Mouse (Mus musculus): Measurements from ENCODE around the gene Fbxo36.

Fbxo36 gene

DNA sequence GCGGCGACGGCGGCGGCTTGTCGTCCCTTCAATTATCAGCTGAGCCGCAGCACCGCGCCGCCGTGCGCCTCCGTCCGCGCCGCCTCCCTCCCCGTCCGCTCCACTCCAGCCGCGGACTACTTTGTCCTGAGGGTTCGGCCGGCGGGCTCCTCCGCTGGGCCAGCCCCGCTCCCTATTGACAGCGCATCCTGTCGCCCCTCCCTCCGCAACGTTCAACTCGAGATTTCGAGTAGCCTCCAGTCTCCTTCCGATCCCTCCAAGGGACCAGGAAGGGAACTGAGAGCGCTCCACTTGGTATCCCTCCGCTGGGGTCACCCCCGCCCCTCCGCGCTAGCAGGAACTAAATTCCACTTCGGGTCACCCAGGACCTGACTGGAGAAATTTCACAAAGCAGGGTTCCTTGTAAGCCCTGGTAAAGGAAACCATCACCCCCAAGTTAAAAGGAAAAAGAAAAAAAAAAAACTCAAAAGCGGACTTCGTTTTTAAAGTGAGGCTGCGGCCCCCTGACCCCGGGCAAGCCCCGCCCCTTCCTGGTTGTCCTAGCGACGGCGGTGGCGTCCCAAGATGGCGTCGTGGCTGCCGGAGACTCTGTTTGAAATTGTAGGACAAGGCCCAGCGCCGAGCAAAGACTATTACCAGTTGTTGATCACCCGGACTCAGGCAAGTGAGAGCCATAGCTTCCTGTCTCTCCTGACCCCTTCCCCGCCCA lies at the start of gene Fbxo36:
Fbxo36 (plus strand) TSS at position 533 of the 709 bp plus-strand sequence.
- peak; percentile 98 for DNase-seq (ENCODE audit: low read depth, low spot score)

DNA sequence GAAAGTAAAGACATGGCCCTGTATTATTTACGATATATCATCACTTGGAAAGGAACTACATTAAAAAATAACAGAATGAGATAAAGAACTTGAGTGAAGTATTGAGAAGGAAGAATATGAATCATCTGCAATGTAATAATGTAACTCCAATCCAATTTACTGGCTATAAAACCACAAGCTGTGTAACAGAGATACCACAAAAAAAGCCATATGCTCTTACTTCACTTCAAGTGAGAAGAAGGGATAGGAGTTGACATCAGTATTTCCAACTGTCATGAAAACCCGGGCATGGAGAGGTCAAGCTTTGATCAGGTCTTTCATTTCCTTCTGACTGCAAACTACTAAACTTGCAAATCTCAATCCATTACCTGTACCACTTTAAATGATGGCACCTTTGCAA lies 48.2 kb upstream of the Fbxo36 start:
- DNase-seq (ENCODE audit: low read depth, low spot score), result no peak

DNA sequence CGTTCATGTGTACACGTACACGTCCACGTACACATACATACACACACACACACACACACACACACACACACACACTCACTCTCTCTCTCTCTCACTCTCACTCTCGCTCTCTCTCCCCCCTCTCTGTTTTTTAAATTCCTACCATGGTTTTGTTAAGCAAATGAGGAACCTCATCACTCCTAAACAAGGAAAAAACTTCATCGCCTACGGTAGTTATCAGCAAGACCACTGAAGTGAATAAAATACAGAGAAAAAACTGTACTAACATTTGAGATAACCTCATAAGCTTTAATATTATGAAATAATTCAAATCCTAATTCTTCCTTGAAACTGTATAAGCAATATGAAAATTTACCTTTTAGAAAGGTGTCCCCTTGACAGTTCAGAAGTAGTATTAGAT lies 44.3 kb upstream of the Fbxo36 start:
- no peak for DNase-seq (ENCODE audit: low read depth, low spot score)

DNA sequence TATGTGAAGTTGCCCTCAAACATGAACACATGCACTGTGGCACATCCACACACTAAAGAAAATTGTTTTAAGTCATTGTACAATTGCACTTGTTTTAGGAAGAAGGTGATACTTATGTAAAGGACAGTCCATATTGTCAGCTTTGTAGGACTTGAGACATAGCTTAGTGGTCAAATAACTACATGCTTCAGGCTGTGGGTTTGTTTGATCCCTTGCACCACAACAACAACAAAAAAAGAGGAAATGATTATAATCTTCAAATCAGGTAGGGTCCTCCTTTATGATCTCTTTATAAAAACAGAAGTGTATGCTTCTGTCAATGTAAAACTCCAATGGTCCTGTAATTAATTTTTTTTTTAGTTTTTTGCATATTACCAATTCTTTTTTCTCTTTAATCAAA lies 40.5 kb upstream of the Fbxo36 start:
- no peak for DNase-seq (ENCODE audit: low read depth, low spot score)

DNA sequence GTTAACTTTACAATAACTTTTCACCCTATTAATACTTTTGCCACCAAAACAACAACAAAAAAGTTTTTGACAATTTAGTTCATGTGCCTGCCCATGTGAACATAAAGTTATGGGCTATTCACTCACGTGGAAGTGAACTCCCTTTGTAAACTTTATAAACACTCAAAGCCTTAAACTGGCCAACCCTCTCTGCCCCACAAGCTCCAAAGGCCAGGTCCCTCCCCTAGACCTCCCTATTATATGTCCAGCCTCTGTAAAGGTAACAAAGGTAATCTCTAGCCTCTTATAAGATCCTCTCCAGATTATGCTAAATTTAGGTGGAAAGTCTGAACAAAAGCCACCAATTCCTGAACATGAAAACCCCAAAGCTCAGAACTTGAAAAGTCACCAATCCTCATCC lies 35.9 kb upstream of the Fbxo36 start:
- no peak for DNase-seq (ENCODE audit: low read depth, low spot score)

DNA sequence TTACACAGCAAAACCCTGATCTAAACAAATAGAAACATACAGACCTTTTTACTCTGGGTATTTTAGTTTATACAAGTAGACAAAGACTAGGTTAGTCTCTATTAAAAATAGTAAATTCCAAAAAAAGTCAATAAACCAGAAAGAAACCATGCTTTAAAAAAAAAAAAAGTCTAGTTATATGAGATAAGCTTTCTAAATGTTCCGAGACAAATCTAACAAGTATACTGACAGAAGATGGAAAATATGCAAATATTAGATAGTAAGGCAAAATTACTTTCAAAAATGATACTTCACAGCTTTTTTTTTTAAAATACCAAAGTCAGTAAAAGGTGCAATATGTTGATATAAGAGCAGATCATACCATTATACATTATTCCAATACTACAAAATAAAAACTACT lies 22.0 kb upstream of the Fbxo36 start:
- no peak for DNase-seq (ENCODE audit: low read depth, low spot score)

DNA sequence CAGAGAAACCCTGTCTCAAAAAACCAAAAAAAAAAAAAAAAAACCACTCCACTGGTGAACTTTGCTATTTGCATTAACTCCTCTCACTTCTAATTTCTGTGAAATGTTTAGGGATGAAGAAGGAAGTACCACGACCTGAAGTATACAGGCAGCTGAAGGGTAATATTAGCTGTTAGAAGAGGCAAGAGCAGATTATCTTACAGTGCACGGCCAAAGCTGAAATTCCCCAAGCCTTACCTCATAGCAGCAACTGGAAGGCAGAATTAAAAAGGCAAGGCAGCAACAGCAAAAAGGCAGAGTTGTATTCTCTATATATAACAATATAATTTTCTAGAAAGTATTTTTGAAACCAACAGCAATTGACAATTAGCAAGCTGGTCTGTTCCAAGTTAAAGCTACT lies 14.6 kb upstream of the Fbxo36 start:
- DNase-seq (ENCODE audit: low read depth, low spot score), result no peak

DNA sequence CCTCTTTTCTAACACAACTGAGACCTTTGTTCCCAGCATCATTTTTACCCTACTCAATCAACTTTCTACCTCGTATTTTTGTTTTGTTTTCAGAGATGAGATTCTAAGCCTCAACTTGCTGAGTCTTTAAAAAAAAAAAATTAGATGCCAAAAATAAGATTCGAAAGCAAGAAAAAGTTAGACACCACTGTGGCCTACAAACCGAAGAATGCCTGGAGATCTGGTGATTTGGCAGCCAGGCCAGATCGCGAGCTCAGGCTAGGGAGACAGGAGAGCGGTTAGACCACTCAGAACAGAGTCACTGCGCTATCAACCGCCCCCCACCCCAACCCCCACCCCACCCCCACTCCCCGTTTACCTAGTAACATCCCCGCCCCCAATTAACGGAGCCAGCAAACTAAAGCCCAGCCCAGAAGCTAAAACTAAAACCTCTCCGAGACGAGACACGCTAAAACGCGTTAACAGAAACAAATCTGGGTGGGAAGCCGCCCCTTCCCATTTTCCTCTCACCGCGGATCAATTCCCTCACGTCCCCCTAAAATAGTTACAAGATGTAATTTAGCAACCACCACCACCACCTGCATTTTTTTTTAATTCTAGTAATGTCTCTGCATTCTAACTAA lies 2.0 kb upstream of the Fbxo36 start:
- DNase-seq (ENCODE audit: low read depth, low spot score), result peak; percentile 73

DNA sequence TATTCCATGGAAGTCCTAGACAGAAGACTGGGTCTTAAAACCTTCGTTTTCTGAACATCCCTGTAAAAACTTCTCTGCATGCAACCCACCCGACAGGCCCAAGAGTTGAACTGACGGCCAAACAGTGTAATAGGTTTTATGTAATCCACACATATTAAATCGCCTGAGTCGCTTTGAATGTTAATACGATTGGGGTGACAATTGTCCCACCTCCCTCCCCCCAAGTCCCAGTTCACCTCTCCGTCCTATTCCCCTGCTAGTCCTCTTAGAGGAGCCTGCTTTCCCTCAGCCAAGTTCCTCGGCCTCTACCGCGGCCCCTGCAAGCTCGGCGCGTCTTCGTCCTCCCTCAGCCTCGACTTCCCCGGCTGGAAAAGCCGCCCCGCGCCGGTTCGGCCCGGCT lies 1.5 kb upstream of the Fbxo36 start:
- DNase-seq (ENCODE audit: low read depth, low spot score), result no peak

DNA sequence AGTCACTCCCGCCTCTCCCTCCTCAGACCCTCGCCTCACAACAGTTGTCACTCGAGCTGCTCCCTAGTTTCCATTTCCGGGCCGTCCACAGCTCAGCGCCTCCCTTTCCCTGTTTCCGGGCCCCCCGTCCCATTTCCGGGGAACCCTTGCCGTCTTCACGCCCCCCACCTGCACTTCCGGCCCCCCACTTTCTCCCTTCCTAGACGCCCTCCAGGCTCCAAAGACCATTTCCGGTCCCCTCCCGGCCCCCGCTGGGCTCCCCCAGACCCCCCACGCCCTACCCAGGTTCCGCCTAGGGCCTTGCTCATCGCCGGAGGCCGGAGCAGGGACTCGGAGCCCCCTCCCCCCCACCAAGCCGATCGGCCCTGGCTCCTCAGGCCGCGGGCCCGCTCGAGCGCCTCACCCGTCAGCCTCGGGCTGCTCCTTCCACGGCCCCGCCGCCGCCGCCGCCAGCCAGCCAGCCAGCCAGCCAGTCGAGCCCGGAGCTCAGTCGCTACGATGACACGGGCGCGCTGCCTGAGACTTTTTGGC lies 955 bp upstream of the Fbxo36 start:
- peak; percentile 87 for DNase-seq (ENCODE audit: low read depth, low spot score)

DNA sequence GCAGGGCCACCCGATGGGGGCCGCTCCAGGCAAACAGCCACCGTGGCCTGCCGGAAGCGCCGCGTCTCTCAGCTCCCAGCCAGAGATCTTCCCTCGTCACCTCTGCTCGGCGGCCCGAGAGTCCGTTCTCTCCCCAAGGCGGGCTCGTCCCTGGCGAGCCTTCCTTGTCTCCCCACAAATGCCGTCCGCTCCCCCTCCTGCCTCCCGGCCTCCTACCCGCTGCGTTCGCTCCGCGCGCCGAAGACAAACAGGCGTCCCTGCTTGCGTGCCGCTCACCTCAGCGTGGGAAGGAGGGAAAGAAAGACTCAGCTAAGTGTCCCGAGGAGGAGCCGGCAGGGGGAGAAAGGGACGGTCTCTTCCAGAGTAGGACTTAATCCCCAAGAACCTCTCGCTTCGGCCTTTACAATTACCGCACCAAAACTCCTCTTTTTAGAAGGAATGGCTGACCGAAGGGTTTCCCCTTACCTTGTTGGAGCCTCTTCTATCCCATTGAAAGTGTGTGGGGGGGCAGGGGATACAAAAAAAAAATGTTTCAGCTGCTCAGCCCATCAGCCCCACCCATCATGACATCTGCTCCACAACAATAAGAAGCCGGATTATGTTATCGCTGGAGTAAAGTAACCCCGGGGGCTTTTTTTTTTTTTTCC lies 500 bp downstream of the Fbxo36 start, which contains the start of gene Trip12:
Trip12 (minus strand) TSS at position 499 of the 647 bp plus-strand sequence.
- DNase-seq (ENCODE audit: low read depth, low spot score), result peak; percentile 84

DNA sequence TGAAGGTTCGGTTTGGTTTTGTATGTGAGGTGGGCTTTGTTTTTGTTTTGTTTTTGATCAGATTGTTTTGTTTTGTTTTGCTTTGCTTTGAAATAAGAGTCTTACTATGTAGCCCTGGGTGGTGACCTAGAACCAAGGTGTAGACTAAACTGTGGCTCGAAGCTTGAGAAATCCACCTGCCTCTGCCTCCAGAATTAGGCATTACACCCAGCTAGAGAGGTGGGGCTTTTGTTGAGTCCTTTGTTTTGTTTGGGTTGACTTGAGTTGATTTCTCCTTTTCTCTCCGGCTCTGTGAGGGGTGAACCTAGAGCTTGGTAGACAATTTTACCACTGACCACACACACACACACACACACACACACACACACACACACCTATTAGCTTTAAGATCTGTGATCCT lies 1.4 kb downstream of the Fbxo36 start:
- DNase-seq (ENCODE audit: low read depth, low spot score), result peak; percentile 69

DNA sequence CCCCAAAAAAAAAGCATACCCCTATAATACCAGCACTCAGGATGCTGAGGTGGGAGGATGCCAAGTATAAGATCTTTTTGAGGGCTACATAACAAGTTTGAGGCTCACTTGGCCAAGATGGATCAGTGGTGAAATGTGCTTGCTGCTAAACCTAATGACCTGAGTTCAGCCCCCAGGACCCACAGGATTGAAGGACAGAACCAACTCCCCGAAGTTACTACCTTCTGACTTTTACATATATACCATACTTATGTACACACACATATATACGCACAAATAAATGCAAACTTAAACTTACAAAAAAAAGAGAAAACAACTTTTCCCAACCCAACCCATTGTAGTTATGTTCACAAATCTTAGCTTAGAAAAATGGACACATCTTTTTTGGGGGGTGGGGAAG lies 3.7 kb downstream of the Fbxo36 start:
- DNase-seq (ENCODE audit: low read depth, low spot score), result no peak

DNA sequence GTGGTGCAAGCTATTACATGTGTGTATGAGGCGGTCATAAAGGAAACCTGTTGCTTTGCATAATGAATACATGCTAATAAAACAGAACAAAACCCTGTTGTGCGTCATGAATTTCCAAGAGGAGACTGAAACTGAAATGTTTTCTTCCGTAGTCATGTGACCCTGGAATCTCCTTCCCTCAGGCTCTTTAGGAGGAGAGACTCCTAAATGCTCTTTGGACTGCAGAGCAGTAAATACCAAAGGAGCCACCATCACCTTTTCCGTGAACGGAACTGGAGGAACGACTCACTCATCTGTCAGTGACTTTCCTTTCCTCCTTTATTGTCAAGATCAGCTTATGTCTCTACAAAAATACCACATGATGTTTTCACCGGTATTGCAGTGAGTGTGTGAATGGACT lies 8.1 kb downstream of the Fbxo36 start:
- peak; percentile 62 for DNase-seq (ENCODE audit: low read depth, low spot score)

DNA sequence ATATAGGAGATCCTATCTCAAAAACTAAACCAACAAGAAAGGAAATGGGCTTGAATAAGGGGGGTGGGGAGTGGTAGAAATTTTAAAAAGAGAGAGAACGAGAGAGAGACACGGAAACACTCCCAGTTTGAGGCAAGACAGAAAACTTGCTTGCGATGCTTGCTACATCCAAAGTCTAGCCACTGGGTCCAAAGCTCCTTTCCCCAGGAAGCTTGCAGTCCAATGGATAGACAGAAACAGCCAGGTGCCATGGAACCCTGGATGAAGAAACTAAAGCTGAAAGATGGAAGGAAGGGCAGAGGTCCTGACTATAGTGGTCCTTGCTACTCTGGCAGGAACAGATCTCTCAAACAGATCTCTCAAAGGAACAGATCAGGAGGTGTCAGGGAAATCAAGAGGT lies 8.7 kb downstream of the Fbxo36 start:
- no peak for DNase-seq (ENCODE audit: low read depth, low spot score)

DNA sequence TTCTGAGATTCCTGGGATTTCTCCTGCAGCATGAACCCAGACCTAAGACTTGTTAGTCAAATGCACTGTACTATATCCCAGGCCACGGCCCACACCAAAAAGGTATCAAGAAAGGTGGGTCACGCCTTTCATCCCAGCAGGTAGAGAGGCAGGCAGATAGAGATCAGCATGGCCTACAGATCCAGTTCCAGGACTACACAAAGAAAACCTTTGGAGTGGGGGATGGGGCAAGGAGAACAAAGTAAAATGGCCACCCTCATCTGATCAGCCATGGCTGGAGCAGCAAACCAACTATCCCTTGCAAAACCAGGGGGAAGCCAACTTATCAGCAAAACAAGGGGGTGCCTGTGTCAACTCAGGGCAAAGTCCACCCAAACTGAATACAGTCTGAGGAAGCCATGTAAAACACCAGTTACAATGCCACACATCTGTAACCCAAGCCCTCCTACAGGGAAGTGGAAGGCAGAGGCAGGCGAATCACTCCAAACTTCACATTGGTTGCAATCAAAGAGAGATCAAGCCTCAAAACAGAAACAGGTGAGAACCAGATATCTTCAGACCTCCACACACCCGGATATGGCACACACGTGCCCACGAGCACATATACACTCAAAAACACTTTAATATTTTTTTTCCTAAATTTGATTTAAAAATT lies 9.3 kb downstream of the Fbxo36 start:
- peak; percentile 90 for DNase-seq (ENCODE audit: low read depth, low spot score)

DNA sequence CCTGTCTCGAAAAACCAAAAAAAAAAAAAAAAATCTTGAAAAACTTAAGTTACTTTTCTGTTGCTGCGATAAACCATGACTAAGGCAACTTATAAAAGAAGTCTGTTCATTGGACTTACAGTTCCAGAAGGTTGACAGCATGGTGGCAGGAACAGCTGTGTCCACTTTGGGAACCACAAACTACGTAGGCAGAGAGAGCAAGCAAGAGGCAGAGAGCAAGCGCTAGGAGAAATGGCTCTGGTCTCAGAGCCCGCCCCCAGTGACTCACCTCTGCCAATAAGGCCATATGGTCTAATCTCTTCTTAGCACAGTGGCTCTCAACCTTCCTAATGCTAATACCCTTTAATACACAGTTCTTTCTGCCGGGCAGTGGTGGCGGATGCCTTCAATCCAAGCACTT lies 10.2 kb downstream of the Fbxo36 start:
- peak; percentile 73 for DNase-seq (ENCODE audit: low read depth, low spot score)

DNA sequence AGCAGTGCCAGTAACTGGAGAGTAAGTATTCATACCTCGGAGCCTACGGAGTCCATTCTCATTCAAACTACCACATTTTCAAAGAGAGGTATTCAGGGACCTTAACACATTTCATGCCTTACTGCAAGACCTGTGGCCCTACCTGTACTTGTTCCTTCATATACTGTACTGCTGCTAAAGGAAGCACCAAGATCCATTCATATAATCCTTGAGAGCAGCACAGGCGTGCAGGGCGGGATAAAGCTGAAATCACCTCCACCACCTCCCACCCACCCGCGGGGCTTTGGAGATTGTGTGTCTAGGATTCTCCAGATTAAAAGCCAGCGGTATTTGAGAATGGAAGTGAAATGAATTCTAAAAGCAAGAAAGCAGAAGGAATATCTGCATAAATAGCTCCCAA lies 10.8 kb downstream of the Fbxo36 start:
- DNase-seq (ENCODE audit: low read depth, low spot score), result peak; percentile 37

DNA sequence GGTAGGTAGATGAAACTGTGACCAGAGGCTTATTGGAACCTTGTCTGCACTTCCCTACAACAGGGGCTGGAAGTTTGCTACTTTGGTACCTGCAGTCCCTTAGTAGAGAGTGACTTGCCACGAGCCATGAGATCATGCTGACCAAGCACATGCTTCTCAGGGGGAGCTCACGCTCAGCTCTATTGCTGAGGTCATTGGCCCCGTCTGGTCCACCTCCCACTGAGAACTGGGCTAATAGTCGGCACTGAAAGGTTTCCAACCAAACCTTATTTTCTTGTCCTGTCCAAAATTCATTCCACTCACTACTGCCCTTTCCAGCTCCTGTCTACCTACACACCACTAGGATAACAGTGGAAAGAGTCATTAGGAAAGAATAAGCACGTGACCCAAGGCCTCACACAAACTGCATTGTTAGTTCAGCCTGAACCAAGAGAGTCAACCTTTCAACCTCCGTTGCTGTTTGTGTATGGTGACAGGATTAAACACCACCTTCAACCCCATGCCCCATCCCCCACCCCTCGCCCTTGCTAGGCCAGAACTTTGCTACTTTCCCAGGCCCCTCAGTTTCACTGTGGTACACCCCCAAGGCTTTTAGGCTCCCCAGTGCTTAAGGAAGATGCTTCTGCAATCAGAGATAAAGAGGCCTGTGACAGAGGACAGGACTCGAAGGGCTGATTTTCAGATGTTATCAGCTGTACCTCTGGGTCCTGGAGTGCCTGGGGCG lies 12.0 kb downstream of the Fbxo36 start:
- DNase-seq (ENCODE audit: low read depth, low spot score), result peak; percentile 74

DNA sequence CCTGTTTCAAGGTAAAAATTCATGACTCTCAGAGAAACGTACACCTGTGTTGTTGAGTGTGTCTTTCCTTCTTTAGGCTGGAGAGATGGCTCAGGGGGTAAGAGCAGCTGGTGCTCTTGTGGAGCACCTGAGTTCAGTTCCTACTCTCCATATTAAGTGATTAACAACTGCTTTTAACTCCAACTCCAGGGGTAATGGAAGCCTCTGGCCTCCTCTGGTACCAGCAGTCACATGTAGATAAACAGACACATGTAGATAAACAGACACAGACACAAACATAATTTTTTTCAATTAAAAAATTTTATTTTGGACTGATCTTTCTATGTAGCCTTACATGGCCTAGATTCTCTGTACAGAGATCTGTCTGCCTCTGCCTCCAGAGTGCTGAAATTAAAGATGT lies 14.1 kb downstream of the Fbxo36 start:
- no peak for DNase-seq (ENCODE audit: low read depth, low spot score)

DNA sequence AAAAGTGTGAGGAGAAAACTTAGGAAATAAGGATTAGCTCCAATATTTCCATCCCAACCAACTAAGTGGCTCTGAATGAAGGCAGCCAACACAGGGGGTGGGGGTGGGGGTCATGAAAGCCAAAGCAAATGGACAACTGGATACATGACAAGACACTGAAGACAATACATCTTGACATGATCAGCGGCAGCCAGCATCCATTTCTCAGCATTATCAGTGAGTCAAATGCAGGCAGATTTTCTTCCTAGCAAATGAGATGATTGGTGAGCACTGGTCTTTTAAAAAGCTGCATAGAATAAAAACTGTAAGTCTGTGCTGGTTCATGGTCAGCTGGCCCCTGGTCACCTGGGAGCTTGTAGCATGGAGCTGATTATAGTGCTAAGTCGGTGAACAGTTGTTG lies 15.3 kb downstream of the Fbxo36 start:
- DNase-seq (ENCODE audit: low read depth, low spot score), result no peak

DNA sequence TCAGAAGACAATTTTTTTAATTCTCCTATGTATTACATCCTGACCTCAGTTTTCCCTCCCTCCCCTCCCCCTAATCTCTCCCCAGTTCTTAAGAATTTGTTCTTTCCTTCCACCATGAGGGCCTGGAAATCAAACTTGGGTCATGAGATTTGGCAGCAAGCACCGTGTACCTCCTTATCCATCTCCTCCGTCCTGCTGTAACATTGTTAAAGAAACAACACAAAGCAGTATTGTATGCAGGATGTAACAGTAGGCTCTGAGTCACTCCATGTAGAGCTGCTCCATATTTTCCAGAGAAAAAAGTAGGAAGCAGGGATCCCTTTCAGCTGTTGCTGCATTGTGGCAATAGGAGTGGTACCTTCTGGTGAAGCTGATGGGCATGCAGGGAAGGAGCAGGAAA lies 16.1 kb downstream of the Fbxo36 start:
- no peak for DNase-seq (ENCODE audit: low read depth, low spot score)
